Mouse (Mus musculus) spleen, adult 2 months (tissue): ENCODE measurements around the gene Scn5a.

Experiments
- CTCF ChIP-seq: fragments of 200-500 bp; IDR thresholded peaks from 2 replicates; pipeline ENCODE4 v1.5.1; 2011; ENCODE audit warnings: mild to moderate bottlenecking, inconsistent platforms; ENCODE audit not compliant: insufficient read depth, insufficient read length, insufficient replicate concordance; ENCODE audit errors: extremely low read depth
- POLR2A ChIP-seq: fragments of 200-500 bp; IDR thresholded peaks from 2 replicates; pipeline ENCODE4 v1.6.1; 2011; ENCODE audit warnings: low read depth, low read length, inconsistent platforms

- TF ChIP-seq POLR2A (no peak), CTCF (no peak)
Measured at GRCm38 (mm10) chr9:119457122-119457521, 121.7 kb downstream of the Scn5a start.
